Mouse (Mus musculus) heart, embryonic 10.5 days (tissue): ENCODE results near the gene Nub1. TPM values are rescaled to one million over a fixed set of nuclear protein-coding genes. Genes with fewer than 3 reads are reported as not detected.
"Not testable (repeated sequence)": the region's sequence is repeated elsewhere in the genome, so short reads cannot be mapped to it uniquely, and the experiment has no call there.

Experiments used
- DNase-seq: peaks from one replicate; pipeline ENCODE4 v3.0.0-alpha.2; 2017; ENCODE audit warnings: low spot score
- H3K27ac ChIP-seq: fragments of 300-500 bp; sonication (generic); 2 replicates; pipeline ENCODE4 v1.5.1; 2016; ENCODE audit warnings: mild to moderate bottlenecking
- H3K27me3 ChIP-seq: fragments of 300-500 bp; sonication (generic); 2 replicates; pipeline ENCODE4 v1.6.1; 2016; ENCODE audit warnings: mild to moderate bottlenecking; ENCODE audit not compliant: poor library complexity, insufficient read depth, severe bottlenecking
- H3K36me3 ChIP-seq: fragments of 300-500 bp; sonication (generic); 2 replicates; pipeline ENCODE4 v1.6.1; 2016; ENCODE audit warnings: mild to moderate bottlenecking, moderate library complexity
- H3K4me1 ChIP-seq: fragments of 300-500 bp; sonication (generic); 2 replicates; pipeline ENCODE4 v1.6.1; 2016; ENCODE audit warnings: mild to moderate bottlenecking
- H3K4me3 ChIP-seq: fragments of 300-500 bp; sonication (generic); 2 replicates; pipeline ENCODE4 v1.5.1; 2016; ENCODE audit warnings: mild to moderate bottlenecking, moderate library complexity
- H3K9me3 ChIP-seq: fragments of 300-500 bp; sonication (generic); 2 replicates; pipeline ENCODE4 v1.6.1; 2016; ENCODE audit warnings: mild to moderate bottlenecking, moderate library complexity
- WGBS: fragments of 180-500 bp; shearing (Covaris S2); methylation state at CpG from one replicate; pipeline ENCODE4 v1.1.7; 2016; 5-methylcytosine and 5-hydroxymethylcytosine counted together
- polyA plus RNA-seq: library from polyadenylated mRNA; unstranded; fragments of >200 nt; fragmentation: Nextera tagmentation; extraction: Ambion mirVana; gene quantifications from 2 replicates; pipeline ENCODE4 v1.2.1, GENCODE M21; 2016

Gene Nub1
- polyA plus RNA-seq, 1 experiment from 2014 or later = 27.1 TPM

- H3K4me1 ChIP-seq = peaks cover 15% of the 10 kb centered on the region
- no peaks in the 10 kb centered on the region for H3K9me3 ChIP-seq
- DNase-seq = no peak
- no peak overlapping the region for H3K27ac ChIP-seq
- H3K36me3 ChIP-seq = no peaks in the 10 kb centered on the region
- H3K27me3 ChIP-seq = no peaks in the 10 kb centered on the region
- 73% methylated on average over 4 of the region's 4 CpGs for WGBS
- H3K4me3 ChIP-seq = no peak overlapping the region
Observed at GRCm38 (mm10) chr5:24659708-24660423, 25.5 kb upstream of the Nub1 start.

DNA sequence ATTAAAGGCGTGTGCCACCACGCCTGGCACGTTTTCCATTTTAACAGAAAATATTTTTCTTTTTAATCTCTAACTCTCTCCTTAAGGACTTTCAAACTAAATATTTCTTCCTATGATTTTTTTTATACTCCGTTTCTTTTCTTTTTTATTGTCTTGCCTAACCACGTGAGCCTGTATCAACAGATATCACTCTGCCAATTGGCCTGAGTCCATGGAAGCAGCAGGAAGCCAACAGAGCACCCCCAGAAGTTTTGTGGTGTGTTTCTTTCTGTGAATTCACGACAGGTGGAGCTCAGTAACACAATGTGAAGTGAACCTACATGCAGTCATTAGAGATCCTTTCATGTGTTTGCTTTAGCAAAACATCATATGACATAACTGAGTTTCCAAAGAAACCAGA, 23.9 kb upstream of the Nub1 start:
- whole genome bisulfite sequencing = 81% methylated on average over 6 of the region's 6 CpGs
- DNase-seq = no peak
- Histone ChIP-seq H3K4me1 (no peaks in the 10 kb centered on the region), H3K27ac (no peak overlapping the region), H3K4me3 (no peak overlapping the region), H3K9me3 (0 out of 2 replicates have a peak, but pooled peaks cover 3% of the 10 kb centered on the region), H3K27me3 (no peaks in the 10 kb centered on the region), H3K36me3 (no peaks in the 10 kb centered on the region)

DNA sequence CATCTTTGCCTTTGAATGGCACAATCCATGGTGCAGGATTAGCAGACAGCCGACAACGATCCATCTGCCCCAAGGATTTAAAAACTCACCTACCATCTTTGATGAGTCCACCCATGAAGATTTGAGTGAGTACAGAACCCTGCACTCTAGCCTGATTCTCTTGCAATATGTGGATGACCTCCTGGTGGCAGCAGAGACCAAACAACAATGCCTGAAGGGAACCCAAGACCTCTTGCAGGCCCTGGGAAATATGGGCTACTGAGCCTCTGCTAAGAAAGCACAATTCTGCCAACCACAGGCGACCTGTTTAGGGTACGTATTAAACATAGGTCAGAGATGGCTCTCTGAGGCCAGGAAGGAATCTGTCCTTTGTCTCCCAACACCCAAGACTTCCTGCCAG, 11.1 kb upstream of the Nub1 start:
- WGBS = 30% methylated on average over 4 of the region's 4 CpGs
- no peak overlapping the region for H3K27ac ChIP-seq
- no peaks in the 10 kb centered on the region for H3K9me3 ChIP-seq
- no peak overlapping the region for H3K4me3 ChIP-seq
- peak; percentile 81 for DNase-seq
- H3K27me3 ChIP-seq = peaks cover 8% of the 10 kb centered on the region; the same call in 1 of the 2 replicates
- no peaks in the 10 kb centered on the region for H3K36me3 ChIP-seq
- no peaks in the 10 kb centered on the region for H3K4me1 ChIP-seq

DNA sequence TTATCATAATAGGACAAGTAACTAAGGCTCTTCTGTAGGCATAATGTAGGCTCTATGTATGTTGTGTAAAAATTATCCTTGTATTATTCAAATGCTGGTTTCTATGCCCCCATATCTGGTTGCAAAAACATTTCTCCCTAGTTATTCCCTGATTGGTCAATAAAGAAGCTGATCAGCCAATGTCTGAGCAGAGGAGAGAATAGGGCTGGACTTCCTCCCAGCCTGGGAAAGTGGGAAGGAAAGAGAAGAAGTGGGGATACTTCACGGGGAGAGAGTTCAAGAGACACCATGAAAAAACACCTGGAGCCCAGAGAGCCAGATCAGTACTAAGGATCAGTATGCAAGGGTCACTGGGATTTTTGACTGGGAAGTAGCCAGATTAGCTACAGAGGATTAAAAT, 3.9 kb upstream of the Nub1 start:
- no peaks in the 10 kb centered on the region for H3K9me3 ChIP-seq
- no peak overlapping the region for H3K4me3 ChIP-seq
- H3K4me1 ChIP-seq = peaks cover 4% of the 10 kb centered on the region; the same call in 1 of the 2 replicates
- H3K27me3 ChIP-seq = no peaks in the 10 kb centered on the region
- no peaks in the 10 kb centered on the region for H3K36me3 ChIP-seq
- 48% methylated on average over 1 of the region's 1 CpGs for WGBS
- DNase-seq = no peak
- H3K27ac ChIP-seq = no peak overlapping the region

- 21% methylated on average over 16 of the region's 16 CpGs for WGBS
- Histone ChIP-seq H3K9me3 (no peaks in the 10 kb centered on the region), H3K4me1 (peaks cover 11% of the 10 kb centered on the region; the same call in 1 of the 2 replicates), H3K4me3 (peak overlapping the region; percentile 85), H3K27ac (peak overlapping the region; percentile 93), H3K27me3 (no peaks in the 10 kb centered on the region), H3K36me3 (peaks cover 5% of the 10 kb centered on the region)
- peak; percentile 76 for DNase-seq
Observed at GRCm38 (mm10) chr5:24684578-24685365, 560 bp upstream of the Nub1 start.

- H3K9me3 ChIP-seq = no peaks in the 10 kb centered on the region
- H3K4me3 ChIP-seq = peak overlapping the region; percentile 85
- peaks cover 11% of the 10 kb centered on the region; the same call in 1 of the 2 replicates for H3K4me1 ChIP-seq
- no peak for DNase-seq
- no peaks in the 10 kb centered on the region for H3K27me3 ChIP-seq
- H3K27ac ChIP-seq = peak overlapping the region; percentile 93
- WGBS = 1% methylated on average over 15 of the region's 15 CpGs
- peaks cover 18% of the 10 kb centered on the region for H3K36me3 ChIP-seq
Observed at GRCm38 (mm10) chr5:24686176-24686575, 844 bp downstream of the Nub1 start.

GRCm38 (mm10) chr5:24686671-24687420, 1.5 kb downstream of the Nub1 start:
- 75% methylated on average over 16 of the region's 16 CpGs for WGBS
- Histone ChIP-seq H3K4me1 (peaks cover 11% of the 10 kb centered on the region; the same call in 1 of the 2 replicates), H3K4me3 (peak overlapping the region; percentile 85), H3K27ac (peak overlapping the region; percentile 93; the same call in 1 of the 2 replicates), H3K36me3 (peaks cover 25% of the 10 kb centered on the region)
- not testable (repeated sequence) for H3K9me3 ChIP-seq, H3K27me3 ChIP-seq, DNase-seq

- DNase-seq = no peak
- Histone ChIP-seq H3K27ac (no peak overlapping the region), H3K27me3 (no peaks in the 10 kb centered on the region), H3K4me1 (peaks cover 11% of the 10 kb centered on the region; the same call in 1 of the 2 replicates), H3K4me3 (no peak overlapping the region), H3K36me3 (peaks cover 33% of the 10 kb centered on the region), H3K9me3 (no peaks in the 10 kb centered on the region)
- 72% methylated on average over 1 of the region's 1 CpGs for WGBS
Observed at GRCm38 (mm10) chr5:24687696-24688095, 2.4 kb downstream of the Nub1 start.

GRCm38 (mm10) chr5:24696704-24697103, 11.4 kb downstream of the Nub1 start:
- Histone ChIP-seq H3K9me3 (no peaks in the 10 kb centered on the region), H3K4me1 (no peaks in the 10 kb centered on the region), H3K36me3 (peaks cover 99% of the 10 kb centered on the region), H3K27ac (peak overlapping the region; percentile 49; the same call in 1 of the 2 replicates), H3K4me3 (no peak overlapping the region), H3K27me3 (no peaks in the 10 kb centered on the region)
- WGBS = 70% methylated on average over 3 of the region's 3 CpGs
- DNase-seq = no peak

DNA sequence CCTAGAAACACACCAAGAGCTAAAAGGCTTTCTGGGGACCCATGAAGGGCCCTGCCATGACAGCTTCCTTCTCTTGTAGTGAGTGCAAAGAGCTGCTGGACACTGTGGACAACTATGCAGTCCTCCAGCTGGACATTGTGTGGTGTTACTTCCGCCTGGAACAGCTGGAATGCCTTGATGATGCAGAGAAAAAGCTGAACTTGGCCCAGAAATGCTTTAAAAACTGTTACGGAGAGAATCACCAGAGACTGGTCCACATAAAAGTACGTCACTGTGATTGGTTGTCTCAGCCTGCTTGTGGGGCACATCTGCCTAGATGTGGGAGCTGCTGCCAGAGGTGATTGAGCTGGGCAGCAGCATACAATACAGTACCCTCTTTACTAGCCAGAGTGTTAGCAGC, 15.9 kb downstream of the Nub1 start:
- no peaks in the 10 kb centered on the region for H3K9me3 ChIP-seq
- WGBS = 86% methylated on average over 3 of the region's 3 CpGs
- no peaks in the 10 kb centered on the region for H3K4me1 ChIP-seq
- no peak overlapping the region for H3K27ac ChIP-seq
- peaks cover 99% of the 10 kb centered on the region for H3K36me3 ChIP-seq
- H3K4me3 ChIP-seq = no peak overlapping the region
- H3K27me3 ChIP-seq = no peaks in the 10 kb centered on the region
- DNase-seq = no peak

GRCm38 (mm10) chr5:24704615-24705014, 19.3 kb downstream of the Nub1 start:
- WGBS = 84% methylated on average over 8 of the region's 8 CpGs
- DNase-seq = no peak
- no peak overlapping the region for H3K4me3 ChIP-seq
- no peak overlapping the region for H3K27ac ChIP-seq
- H3K9me3 ChIP-seq = no peaks in the 10 kb centered on the region
- H3K27me3 ChIP-seq = no peaks in the 10 kb centered on the region
- peaks cover 4% of the 10 kb centered on the region; the same call in 1 of the 2 replicates for H3K4me1 ChIP-seq
- peaks cover 100% of the 10 kb centered on the region for H3K36me3 ChIP-seq

DNA sequence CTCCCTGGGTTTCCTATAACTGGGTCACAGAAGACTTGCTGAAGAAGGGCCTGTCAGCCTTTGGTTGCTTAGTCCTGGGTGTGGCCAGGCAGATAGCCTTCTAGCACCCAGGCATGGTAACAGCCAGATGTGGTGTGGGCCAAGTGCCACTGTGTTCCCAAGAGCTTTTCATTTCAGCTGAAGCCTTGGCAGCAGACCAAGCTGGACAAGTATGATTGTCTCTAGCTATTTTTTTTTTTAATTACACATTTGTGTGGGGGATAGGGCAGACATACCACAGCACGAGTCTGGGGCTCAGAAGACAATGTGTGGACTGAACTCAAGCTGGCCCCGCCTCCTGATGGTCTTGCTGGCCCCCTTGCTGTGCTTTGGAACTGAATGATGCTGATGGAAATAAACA, 24.6 kb downstream of the Nub1 start:
- Histone ChIP-seq H3K4me3 (no peak overlapping the region), H3K4me1 (peaks cover 13% of the 10 kb centered on the region; the same call in 1 of the 2 replicates), H3K27me3 (no peaks in the 10 kb centered on the region), H3K27ac (no peak overlapping the region), H3K36me3 (peaks cover 90% of the 10 kb centered on the region), H3K9me3 (peaks cover 4% of the 10 kb centered on the region; the same call in 1 of the 2 replicates)
- WGBS = 74% methylated on average over 2 of the region's 2 CpGs
- no peak for DNase-seq
